Mouse (Mus musculus) left cerebral cortex, adult 6 months (tissue): ENCODE results near the gene Wnt6. TPM values are rescaled to one million over a fixed set of nuclear protein-coding genes. Genes with fewer than 3 reads are reported as not detected.

Experiments
- long read RNA-seq, 2 experiments: library from polyadenylated mRNA; unstranded; transcript quantifications; one replicate each; pipeline ENCODE4 v2.0.0; 2019 to 2020
- polyA plus RNA-seq: library from polyadenylated mRNA; unstranded; fragments of <200 nt; fragmentation: Nextera tagmentation; gene quantifications from 2 replicates; pipeline ENCODE4 v1.2.3, GENCODE M21; 2021

Gene Wnt6
- 0.97 and 1.8 TPM in 2 replicates for polyA plus RNA-seq
- long read RNA-seq, experiment 1, partial matches to known transcripts = 0 of 5 reads
- long read RNA-seq, experiment 1, other reads (novel, unspliced or antisense) = 1 of 5 reads
- long read RNA-seq, experiment 2, partial matches to known transcripts = 0 of 1 reads
- long read RNA-seq, experiment 2, other reads (novel, unspliced or antisense) = 0 of 1 reads

DNA sequence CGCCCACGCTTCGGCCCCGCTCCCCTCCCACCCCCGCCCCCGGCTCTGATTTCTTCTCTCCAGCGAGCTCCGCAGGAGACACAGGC is at the start of gene Wnt6:
Wnt6 (plus strand) TSS at position 48 of the 86 bp plus-strand sequence.

DNA sequence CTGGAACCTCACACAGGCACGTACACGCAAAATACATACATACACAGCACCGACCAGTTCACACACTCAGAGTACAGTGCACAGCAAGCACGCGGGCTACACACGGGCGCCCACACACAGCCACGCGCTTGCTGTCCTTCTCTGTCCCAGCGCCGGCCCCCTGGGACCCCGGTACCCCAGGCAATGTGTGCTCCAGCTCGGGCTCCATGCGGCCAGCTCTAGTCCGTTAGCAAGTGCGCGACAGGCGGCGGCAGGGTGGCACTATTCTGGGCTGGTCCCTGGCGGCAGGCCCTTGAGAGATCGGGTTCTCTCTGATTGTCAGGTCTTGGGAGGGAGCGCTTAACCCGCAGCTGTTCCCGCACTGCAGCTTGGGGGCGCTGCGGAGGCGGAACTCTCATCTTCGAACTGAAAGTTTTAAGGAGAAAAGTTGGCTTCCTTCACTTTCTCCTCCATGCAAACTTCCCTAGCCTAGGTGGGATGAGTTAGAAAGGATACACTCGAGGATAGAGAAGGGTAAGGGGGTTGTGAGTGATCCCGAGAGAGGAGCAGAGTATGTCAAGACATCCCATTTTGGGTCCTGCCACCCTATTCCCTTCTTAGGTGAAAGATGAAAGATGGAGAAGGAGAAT is 22.9 kb upstream of the Wnt6 start, which contains the start of gene Prkag3:
Prkag3 (minus strand) TSS at position 579 of the 629 bp plus-strand sequence.

DNA sequence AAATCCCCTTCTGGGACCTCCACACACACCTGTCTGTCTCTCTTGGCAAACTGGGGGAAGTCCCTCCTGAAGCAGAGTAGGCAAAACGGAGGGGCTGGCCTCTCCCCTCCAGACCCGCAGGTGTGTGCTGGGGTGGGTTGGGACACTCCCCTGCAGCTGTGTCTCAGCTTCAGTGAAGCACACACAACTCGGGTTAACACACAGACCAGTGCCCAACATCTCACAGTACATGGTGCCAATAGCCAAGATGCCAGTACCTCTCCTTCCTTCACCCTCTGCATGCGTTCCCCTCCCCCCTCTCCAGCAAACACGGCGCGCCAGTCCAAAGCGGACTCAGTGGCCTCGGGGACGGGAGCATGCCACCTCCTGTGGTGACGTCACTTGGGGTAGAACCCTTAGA is 19.6 kb downstream of the Wnt6 start, which contains the start of gene Wnt10a:
Wnt10a (plus strand) TSS at position 268 of the 400 bp plus-strand sequence.

Other genes with a start within 250 kb of the Wnt6 start
- gene Plcd4, start 229.0 kb upstream of the Wnt6 start, polyA plus RNA-seq = 11.9 and 16.0 TPM in 2 replicates
- 12.7 and 18.1 TPM in 2 replicates for gene Usp37, start 227.6 kb upstream of the Wnt6 start, polyA plus RNA-seq
- gene Zfp142, start 183.6 kb upstream of the Wnt6 start, polyA plus RNA-seq = 6.0 and 7.1 TPM in 2 replicates
- gene Bcs1l, start 183.6 kb upstream of the Wnt6 start, polyA plus RNA-seq = 23.3 and 24.6 TPM in 2 replicates
- gene Rnf25, start 170.5 kb upstream of the Wnt6 start, polyA plus RNA-seq = 24.0 and 26.0 TPM in 2 replicates
- 0.83 and 0.85 TPM in 2 replicates for gene Stk36, start 170.4 kb upstream of the Wnt6 start, polyA plus RNA-seq
- gene Ttll4, start 110.1 kb upstream of the Wnt6 start, polyA plus RNA-seq = 1.2 and 1.4 TPM in 2 replicates
- 4.4 and 4.7 TPM in 2 replicates for gene Cyp27a1, start 58.3 kb upstream of the Wnt6 start, polyA plus RNA-seq
- not detected in 2 replicates for gene Prkag3, start 22.7 kb upstream of the Wnt6 start, polyA plus RNA-seq
- 15.5 and 19.0 TPM in 2 replicates for gene Wnt10a, start 19.6 kb downstream of the Wnt6 start, polyA plus RNA-seq
- 15.1 and 40.6 TPM in 2 replicates for gene Cdk5r2, start 83.0 kb downstream of the Wnt6 start, polyA plus RNA-seq
- 0.13 and 0.33 TPM in 2 replicates for gene Fev, start 113.5 kb downstream of the Wnt6 start, polyA plus RNA-seq
- gene Cryba2, start 121.3 kb downstream of the Wnt6 start, polyA plus RNA-seq = 1.6 and 2.0 TPM in 2 replicates
- gene Cfap65, start 163.7 kb downstream of the Wnt6 start, polyA plus RNA-seq = 0.55 and 0.65 TPM in 2 replicates
- gene Ihh, start 179.8 kb downstream of the Wnt6 start, polyA plus RNA-seq = 0.10 and 0.13 TPM in 2 replicates